Mouse (Mus musculus) embryonic facial prominence, embryonic 13.5 days (tissue): ENCODE results near the gene Olfr902. TPM values are rescaled to one million over a fixed set of nuclear protein-coding genes. Genes with fewer than 3 reads are reported as not detected.
"Not testable (repeated sequence)": the region's sequence is repeated elsewhere in the genome, so short reads cannot be mapped to it uniquely, and the experiment has no call there.

ENCODE experiments used
- ATAC-seq: fragments of 200-750 bp; cut with Nextera tagmentation; 2 replicates; pipeline ENCODE4 v1.8.0; 2017; ENCODE audit warnings: low read depth; ENCODE audit not compliant: insufficient number of reproducible peaks, insufficient read depth, low FRiP score, low TSS enrichment
- H3K27ac ChIP-seq: fragments of 300-500 bp; sonication (generic); 2 replicates; pipeline ENCODE4 v1.5.1; 2015; ENCODE audit warnings: moderate library complexity, mild to moderate bottlenecking, inconsistent platforms
- H3K27me3 ChIP-seq: fragments of 300-500 bp; sonication (generic); 2 replicates; pipeline ENCODE4 v1.6.1; 2015; ENCODE audit warnings: mild to moderate bottlenecking, inconsistent platforms
- H3K36me3 ChIP-seq: fragments of 300-500 bp; sonication (generic); 2 replicates; pipeline ENCODE4 v1.6.1; 2015; ENCODE audit warnings: mild to moderate bottlenecking, inconsistent platforms
- H3K4me1 ChIP-seq: fragments of 300-500 bp; sonication (generic); 2 replicates; pipeline ENCODE4 v1.6.1; 2015; ENCODE audit warnings: inconsistent platforms
- H3K4me2 ChIP-seq: fragments of 300-500 bp; sonication (generic); 2 replicates; pipeline ENCODE4 v1.6.1; 2015; ENCODE audit warnings: moderate library complexity, mild to moderate bottlenecking, inconsistent platforms
- H3K4me3 ChIP-seq: fragments of 300-500 bp; sonication (generic); 2 replicates; pipeline ENCODE4 v1.5.1; 2015; ENCODE audit warnings: mild to moderate bottlenecking, inconsistent platforms
- H3K9ac ChIP-seq: fragments of 300-500 bp; sonication (generic); 2 replicates; pipeline ENCODE4 v1.6.1; 2015; ENCODE audit warnings: mild to moderate bottlenecking, inconsistent platforms
- H3K9me3 ChIP-seq: fragments of 300-500 bp; sonication (generic); 2 replicates; pipeline ENCODE4 v1.6.1; 2016; ENCODE audit warnings: inconsistent platforms
- WGBS: fragments of 180-500 bp; shearing (Covaris S2); methylation state at CpG from one replicate; pipeline ENCODE4 v1.1.7; 2015; ENCODE audit warnings: mixed read lengths; 5-methylcytosine and 5-hydroxymethylcytosine counted together
- polyA plus RNA-seq: library from polyadenylated mRNA; unstranded; fragments of >200 nt; fragmentation: Nextera tagmentation; extraction: Ambion mirVana; gene quantifications from 2 replicates; pipeline ENCODE4 v1.2.1, GENCODE M21; 2015

Olfr902 gene
- not detected in 2 replicates for polyA plus RNA-seq

GRCm38 (mm10) chr9:38447352-38447751, at the start of gene Olfr902:
Gene Olfr902 (plus strand): TSS chr9:38447652.
- 82% methylated on average over 5 of the region's 5 CpGs for WGBS
- no peaks in the 10 kb centered on the region for H3K9me3 ChIP-seq
- H3K36me3 ChIP-seq: no peaks in the 10 kb centered on the region
- H3K4me3 ChIP-seq: no peak within 1 kb of the TSS
- no peak for ATAC-seq
- no peak within 1 kb of the TSS for H3K27ac ChIP-seq
- no peaks in the 10 kb centered on the region for H3K4me1 ChIP-seq
- H3K9ac ChIP-seq: no peak within 1 kb of the TSS
- H3K27me3 ChIP-seq: no peaks in the 10 kb centered on the region
- H3K4me2 ChIP-seq: no peak within 1 kb of the TSS

GRCm38 (mm10) chr9:38401398-38401797, 46.1 kb upstream of the Olfr902 start, which contains the start of gene Olfr147:
Gene Olfr147 (plus strand): TSS chr9:38401698.
- 78% methylated on average over 1 of the region's 1 CpGs for WGBS

GRCm38 (mm10) chr9:38407502-38407901, 40.0 kb upstream of the Olfr902 start:
- WGBS: 90% methylated on average over 3 of the region's 3 CpGs
- H3K4me3 ChIP-seq, H3K9ac ChIP-seq, H3K27me3 ChIP-seq, H3K36me3 ChIP-seq, H3K9me3 ChIP-seq, ATAC-seq, H3K27ac ChIP-seq, H3K4me1 ChIP-seq, H3K4me2 ChIP-seq: not testable (repeated sequence)

More at GRCm38 (mm10) chr9:38401398-38401797, 46.1 kb upstream of the Olfr902 start, which contains the start of gene Olfr147:
- no peaks in the 10 kb centered on the region for H3K27me3 ChIP-seq
- H3K36me3 ChIP-seq: no peaks in the 10 kb centered on the region
- no peaks in the 10 kb centered on the region for H3K9me3 ChIP-seq
- H3K4me2 ChIP-seq: no peak within 1 kb of the TSS
- no peak within 1 kb of the TSS for H3K9ac ChIP-seq
- H3K27ac ChIP-seq: no peak within 1 kb of the TSS
- no peak for ATAC-seq
- H3K4me3 ChIP-seq: no peak within 1 kb of the TSS
- H3K4me1 ChIP-seq: no peaks in the 10 kb centered on the region

GRCm38 (mm10) chr9:38413502-38413901, 34.0 kb upstream of the Olfr902 start:
- H3K9ac ChIP-seq, H3K4me3 ChIP-seq, H3K36me3 ChIP-seq, H3K4me1 ChIP-seq, H3K9me3 ChIP-seq, H3K27me3 ChIP-seq, ATAC-seq, H3K4me2 ChIP-seq, H3K27ac ChIP-seq: not testable (repeated sequence)
- 91% methylated on average over 14 of the region's 14 CpGs for WGBS

GRCm38 (mm10) chr9:38423801-38424200, 23.7 kb upstream of the Olfr902 start:
- H3K4me3 ChIP-seq: no peak overlapping the region
- H3K27ac ChIP-seq: no peak overlapping the region
- H3K4me1 ChIP-seq: no peaks in the 10 kb centered on the region
- H3K9ac ChIP-seq: no peak overlapping the region
- no peak for ATAC-seq
- no peak overlapping the region for H3K4me2 ChIP-seq
- no peaks in the 10 kb centered on the region for H3K36me3 ChIP-seq
- H3K27me3 ChIP-seq: no peaks in the 10 kb centered on the region
- H3K9me3 ChIP-seq: no peaks in the 10 kb centered on the region

- Histone ChIP-seq H3K36me3 (no peaks in the 10 kb centered on the region), H3K4me1 (no peaks in the 10 kb centered on the region), H3K9me3 (no peaks in the 10 kb centered on the region), H3K4me3 (no peak overlapping the region), H3K9ac (no peak overlapping the region), H3K27me3 (no peaks in the 10 kb centered on the region), H3K27ac (no peak overlapping the region), H3K4me2 (no peak overlapping the region)
- 40% methylated on average over 1 of the region's 1 CpGs for WGBS
- ATAC-seq: no peak
Observed at GRCm38 (mm10) chr9:38427026-38427425, 20.4 kb upstream of the Olfr902 start.

GRCm38 (mm10) chr9:38429155-38429554, 18.3 kb upstream of the Olfr902 start, which contains the start of gene Olfr901:
Gene Olfr901 (plus strand): TSS chr9:38429455.
- 78% methylated on average over 1 of the region's 1 CpGs for WGBS
- H3K4me1 ChIP-seq: no peaks in the 10 kb centered on the region
- no peak within 1 kb of the TSS for H3K27ac ChIP-seq
- H3K9me3 ChIP-seq: no peaks in the 10 kb centered on the region
- ATAC-seq: no peak
- no peak within 1 kb of the TSS for H3K4me2 ChIP-seq
- no peak within 1 kb of the TSS for H3K4me3 ChIP-seq
- H3K9ac ChIP-seq: no peak within 1 kb of the TSS
- H3K36me3 ChIP-seq: no peaks in the 10 kb centered on the region
- no peaks in the 10 kb centered on the region for H3K27me3 ChIP-seq

GRCm38 (mm10) chr9:38462844-38463243, 15.4 kb downstream of the Olfr902 start, which contains the start of gene Olfr904:
Gene Olfr904 (plus strand): TSS chr9:38463144.
- Histone ChIP-seq H3K4me1 (no peaks in the 10 kb centered on the region), H3K27ac (no peak within 1 kb of the TSS), H3K9ac (no peak within 1 kb of the TSS), H3K4me3 (no peak within 1 kb of the TSS), H3K4me2 (no peak within 1 kb of the TSS), H3K36me3 (no peaks in the 10 kb centered on the region), H3K9me3 (no peaks in the 10 kb centered on the region), H3K27me3 (no peaks in the 10 kb centered on the region)
- ATAC-seq: no peak

GRCm38 (mm10) chr9:38470807-38471206, 23.4 kb downstream of the Olfr902 start, which contains the start of gene Olfr905:
Gene Olfr905 (plus strand): TSS chr9:38471107.
- no peak within 1 kb of the TSS for H3K9ac ChIP-seq
- H3K9me3 ChIP-seq: no peaks in the 10 kb centered on the region
- no peak for ATAC-seq
- no peaks in the 10 kb centered on the region for H3K27me3 ChIP-seq
- no peaks in the 10 kb centered on the region for H3K4me1 ChIP-seq
- no peak within 1 kb of the TSS for H3K27ac ChIP-seq
- no peaks in the 10 kb centered on the region for H3K36me3 ChIP-seq
- H3K4me2 ChIP-seq: no peak within 1 kb of the TSS
- no peak within 1 kb of the TSS for H3K4me3 ChIP-seq

GRCm38 (mm10) chr9:38486785-38487184, 39.3 kb downstream of the Olfr902 start, which contains the start of gene Olfr906:
Gene Olfr906 (plus strand): TSS chr9:38487085.
- 81% methylated on average over 3 of the region's 3 CpGs for WGBS
- ATAC-seq: no peak
- no peak within 1 kb of the TSS for H3K27ac ChIP-seq

GRCm38 (mm10) chr9:38495501-38495900, 48.0 kb downstream of the Olfr902 start, which contains the start of gene Olfr907:
Gene Olfr907 (plus strand): TSS chr9:38495801.
- WGBS: 78% methylated on average over 2 of the region's 2 CpGs
- ATAC-seq: no peak
- H3K27ac ChIP-seq: no peak within 1 kb of the TSS
- no peak within 1 kb of the TSS for H3K4me2 ChIP-seq
- no peak within 1 kb of the TSS for H3K9ac ChIP-seq
- H3K27me3 ChIP-seq: no peaks in the 10 kb centered on the region
- no peaks in the 10 kb centered on the region for H3K9me3 ChIP-seq
- H3K4me3 ChIP-seq: no peak within 1 kb of the TSS
- no peaks in the 10 kb centered on the region for H3K36me3 ChIP-seq
- no peaks in the 10 kb centered on the region for H3K4me1 ChIP-seq

More at GRCm38 (mm10) chr9:38486785-38487184, 39.3 kb downstream of the Olfr902 start, which contains the start of gene Olfr906:
- Histone ChIP-seq H3K4me3 (no peak within 1 kb of the TSS), H3K9me3 (no peaks in the 10 kb centered on the region), H3K36me3 (no peaks in the 10 kb centered on the region), H3K9ac (no peak within 1 kb of the TSS), H3K4me2 (no peak within 1 kb of the TSS), H3K27me3 (no peaks in the 10 kb centered on the region), H3K4me1 (no peaks in the 10 kb centered on the region)
